ENCODE assay signal across 8 mouse cellular contexts in genomic region chr12:55492184-55492898, GRCm38 (mm10). TPM values are rescaled to one million over a fixed set of nuclear protein-coding genes. Genes with fewer than 3 reads are reported as not detected.
DNase-seq lines count a peak whose midpoint lies in the region; ATAC-seq and TF ChIP-seq lines count a peak whose summit lies in the region.

Gene Nfkbia, minus strand, starts transcription at chr12:55492647.

- ATAC-seq in kidney, embryonic 14.5 days (ENCODE audit: low FRiP score, low TSS enrichment), result peak; percentile 86
- peak; percentile 87 for ATAC-seq in limb, embryonic 14.5 days (ENCODE audit: low FRiP score, low read depth)
- ATAC-seq in midbrain, embryonic 16.5 days, result peak; percentile 93

- peak within 1 kb of the TSS; percentile 74 for H3K4me2 ChIP-seq in kidney, embryonic 14.5 days (replicated peaks; ENCODE audit: low read depth, low read length)
- peak within 1 kb of the TSS; percentile 92 for H3K4me2 ChIP-seq in limb, embryonic 14.5 days (replicated peaks; ENCODE audit: low read depth, low read length, severe bottlenecking)
- H3K4me2 ChIP-seq in midbrain, embryonic 16.5 days (ENCODE audit: low read length), result peak within 1 kb of the TSS; percentile 89

- peaks cover 36% of the 10 kb centered on the region for H3K36me3 ChIP-seq in kidney, embryonic 14.5 days (ENCODE audit: control insufficient read depth, insufficient read depth, low read length)
- peaks cover 42% of the 10 kb centered on the region for H3K36me3 ChIP-seq in limb, embryonic 14.5 days (ENCODE audit: control insufficient read depth, insufficient read depth, low read length)
- peaks cover 10% of the 10 kb centered on the region; the same call in 1 of the 2 replicates for H3K36me3 ChIP-seq in midbrain, embryonic 16.5 days (ENCODE audit: control insufficient read depth, insufficient read depth, low read length)
- H3K36me3 ChIP-seq in spleen, adult 2 months (ENCODE audit: control insufficient read depth, insufficient read depth, low read length), result peaks cover 30% of the 10 kb centered on the region

- TF ChIP-seq CTCF in embryonic fibroblast, embryonic 13.5 days (IDR thresholded peaks at IDR 0.05; ENCODE audit: borderline replicate concordance, insufficient read depth, low read length), result no peak
- TF ChIP-seq CTCF in spleen, adult 2 months (IDR thresholded peaks at IDR 0.05; ENCODE audit: extremely low read depth, insufficient read depth, insufficient read length, insufficient replicate concordance), result peak; percentile 3; the same call in 1 of the 2 replicates

- peak within 1 kb of the TSS; percentile 81 for H3K4me3 ChIP-seq in embryonic fibroblast, embryonic 13.5 days (ENCODE audit: insufficient read depth, low read length)
- H3K4me3 ChIP-seq in kidney, embryonic 14.5 days (ENCODE audit: low read length), result peak within 1 kb of the TSS; percentile 96
- H3K4me3 ChIP-seq in limb, embryonic 14.5 days (replicated peaks; ENCODE audit: low read length), result peak within 1 kb of the TSS; percentile 85
- H3K4me3 ChIP-seq in midbrain, embryonic 16.5 days (ENCODE audit: low read depth, low read length), result peak within 1 kb of the TSS; percentile 88
- H3K4me3 ChIP-seq in spleen, adult 2 months (ENCODE audit: extremely low read depth, insufficient read depth, insufficient read length), result peak within 1 kb of the TSS; percentile 92

- no peaks in the 10 kb centered on the region for H3K27me3 ChIP-seq in kidney, embryonic 14.5 days (ENCODE audit: control insufficient read depth, insufficient read depth, low read length)
- no peaks in the 10 kb centered on the region for H3K27me3 ChIP-seq in limb, embryonic 14.5 days (ENCODE audit: control insufficient read depth, insufficient read depth, low read length)
- no peaks in the 10 kb centered on the region for H3K27me3 ChIP-seq in midbrain, embryonic 16.5 days (ENCODE audit: control insufficient read depth, insufficient read depth, low read depth, low read length)
- no peaks in the 10 kb centered on the region for H3K27me3 ChIP-seq in spleen, adult 2 months (ENCODE audit: control insufficient read depth, insufficient read depth, low read length)

- peak; percentile 98 for TF ChIP-seq POLR2A in embryonic fibroblast, embryonic 13.5 days (IDR thresholded peaks at IDR 0.05; ENCODE audit: low read depth, low read length)
- peak; percentile 97 for TF ChIP-seq POLR2A in limb, embryonic 14.5 days (IDR thresholded peaks at IDR 0.05; ENCODE audit: borderline replicate concordance, extremely low read depth, insufficient read depth, insufficient read length)
- TF ChIP-seq POLR2A in spleen, adult 2 months (IDR thresholded peaks at IDR 0.05; ENCODE audit: low read depth, low read length), result peak; percentile 99

- H3K27ac ChIP-seq in embryonic fibroblast, embryonic 13.5 days (ENCODE audit: insufficient read depth, low read length), result peak within 1 kb of the TSS; percentile 94
- peak within 1 kb of the TSS; percentile 100 for H3K27ac ChIP-seq in kidney, embryonic 14.5 days (ENCODE audit: low read depth, low read length)
- peak within 1 kb of the TSS; percentile 100 for H3K27ac ChIP-seq in limb, embryonic 14.5 days (replicated peaks; ENCODE audit: low read depth, low read length)
- peak within 1 kb of the TSS; percentile 97 for H3K27ac ChIP-seq in midbrain, embryonic 16.5 days (ENCODE audit: low read length)
- peak within 1 kb of the TSS; percentile 99 for H3K27ac ChIP-seq in spleen, adult 2 months (ENCODE audit: insufficient read depth, low read length)

- H3K9ac ChIP-seq in kidney, embryonic 14.5 days (ENCODE audit: low read depth, low read length), result peak within 1 kb of the TSS; percentile 96
- peak within 1 kb of the TSS; percentile 99 for H3K9ac ChIP-seq in limb, embryonic 14.5 days (ENCODE audit: low read depth, low read length, severe bottlenecking)
- H3K9ac ChIP-seq in midbrain, embryonic 16.5 days (ENCODE audit: low read depth, low read length), result peak within 1 kb of the TSS; percentile 96

- DNase-seq in B cell, adult 2 months, result peak; percentile 97 to 98
- DNase-seq in brain, adult 2 months (ENCODE audit: low read depth, low spot score), result peak; percentile 92
- DNase-seq in heart, adult 9 months (ENCODE audit: low spot score in 2 of 2), result peak; percentile 97
- peak; percentile 91 for DNase-seq in limb, embryonic 14.5 days (ENCODE audit: low spot score)
- peak; percentile 82 to 91 for DNase-seq in spleen, adult 2 months (ENCODE audit: low read depth in 1 of 2, low spot score in 2 of 2)

- no peaks in the 10 kb centered on the region for H3K9me3 ChIP-seq in kidney, embryonic 14.5 days (ENCODE audit: control insufficient read depth, low read length)
- H3K9me3 ChIP-seq in limb, embryonic 14.5 days (ENCODE audit: control insufficient read depth, low read length), result no peaks in the 10 kb centered on the region
- no peaks in the 10 kb centered on the region for H3K9me3 ChIP-seq in midbrain, embryonic 16.5 days (replicated peaks; ENCODE audit: control insufficient read depth, low read length, poor library complexity, severe bottlenecking)

- under 1% methylated on average over 48 of the region's 58 CpGs for WGBS in kidney, embryonic 14.5 days
- WGBS in limb, embryonic 14.5 days, result under 1% methylated on average over 46 of the region's 58 CpGs
- WGBS in midbrain, embryonic 16.5 days, result under 1% methylated on average over 54 of the region's 58 CpGs
- WGBS in spleen, adult 2 months, result under 1% methylated on average over 57 of the region's 58 CpGs

- H3K4me1 ChIP-seq in embryonic fibroblast, embryonic 13.5 days (ENCODE audit: control insufficient read depth, insufficient read depth, low read length), result peaks cover 15% of the 10 kb centered on the region
- peaks cover 14% of the 10 kb centered on the region for H3K4me1 ChIP-seq in kidney, embryonic 14.5 days (ENCODE audit: control insufficient read depth, insufficient read depth, low read length)
- H3K4me1 ChIP-seq in limb, embryonic 14.5 days (ENCODE audit: control insufficient read depth, insufficient read depth, low read length), result peaks cover 40% of the 10 kb centered on the region
- H3K4me1 ChIP-seq in midbrain, embryonic 16.5 days (ENCODE audit: control insufficient read depth, insufficient read depth, low read length), result peaks cover 17% of the 10 kb centered on the region
- peaks cover 25% of the 10 kb centered on the region; the same call in 1 of the 2 replicates for H3K4me1 ChIP-seq in spleen, adult 2 months (ENCODE audit: control insufficient read depth, insufficient read depth, insufficient read length)

RNA-seq across cellular contexts. Expression of gene Nfkbia, which starts in this region (rescaled TPM):
- 40.4 and 40.8 TPM in 2 replicates for polyA plus RNA-seq in embryonic fibroblast, embryonic 13.5 days (2011; ENCODE audit: insufficient read length, low read depth, missing spikeins)
- 69.0 and 75.2 TPM in 2 replicates for polyA plus RNA-seq in kidney, embryonic 14.5 days (2014; fragmentation: Nextera tagmentation; extraction: Ambion mirVana)
- polyA plus RNA-seq in limb, embryonic 14.5 days (2012; rRNA removed), result 76.0 and 110 TPM in 2 replicates
- polyA plus RNA-seq in limb, embryonic 14.5 days (2014; fragmentation: Nextera tagmentation; extraction: Ambion mirVana), result 111 and 123 TPM in 2 replicates
- polyA plus RNA-seq in midbrain, embryonic 16.5 days (2015; fragmentation: Nextera tagmentation; extraction: Ambion mirVana), result 55.2 and 64.3 TPM in 2 replicates
- 287 and 388 TPM in 2 replicates for polyA plus RNA-seq in spleen, adult 2 months (2012; rRNA removed)

Comparison
In these comparisons a context has a peak if more than half of its experiments do, and no peak if none do; other contexts are left out.
1. Peak in every context shown above with its lines: DNase-seq, ATAC-seq, H3K4me3 ChIP-seq and H3K27ac ChIP-seq.